Mouse (Mus musculus) natural killer cell, adult 2 months (primary cell): ENCODE measurements around the gene Zfp36l2.

ENCODE experiments used
- DNase-seq, 2 experiments: peaks; one replicate each; pipeline ENCODE4 v3.0.0; 2022; ENCODE audit warnings: low spot score in 2 of 2

The Zfp36l2 gene

GRCm38 (mm10) chr17:84152206-84152975 is 35.4 kb downstream of the Zfp36l2 start:
- no peak for DNase-seq

GRCm38 (mm10) chr17:84151306-84151705 is 36.4 kb downstream of the Zfp36l2 start:
- DNase-seq, result peak; percentile 48 to 69

GRCm38 (mm10) chr17:84150291-84150690 is 37.5 kb downstream of the Zfp36l2 start:
- DNase-seq, result no peak

GRCm38 (mm10) chr17:84149566-84149965 is 38.2 kb downstream of the Zfp36l2 start:
- DNase-seq, result no peak

GRCm38 (mm10) chr17:84148499-84149484 is 39.0 kb downstream of the Zfp36l2 start:
- DNase-seq, result no peak

GRCm38 (mm10) chr17:84147183-84148108 is 40.3 kb downstream of the Zfp36l2 start:
- no peak for DNase-seq

GRCm38 (mm10) chr17:84146458-84147182 is 41.1 kb downstream of the Zfp36l2 start:
- DNase-seq, result peak in 1 of 2 experiments; percentile 34

GRCm38 (mm10) chr17:84145826-84146287 is 41.9 kb downstream of the Zfp36l2 start:
- DNase-seq, result peak; percentile 85 to 86

GRCm38 (mm10) chr17:84144762-84145599 is 42.8 kb downstream of the Zfp36l2 start:
- DNase-seq, result no peak

- no peak for DNase-seq
Observed at GRCm38 (mm10) chr17:84144130-84144529, 43.6 kb downstream of the Zfp36l2 start.

GRCm38 (mm10) chr17:84143219-84143844 is 44.4 kb downstream of the Zfp36l2 start:
- DNase-seq, result peak in 1 of 2 experiments; percentile 59

GRCm38 (mm10) chr17:84141691-84142090 is 46.1 kb downstream of the Zfp36l2 start:
- DNase-seq, result peak in 1 of 2 experiments; percentile 38

- DNase-seq, result peak in 1 of 2 experiments; percentile 67
Observed at GRCm38 (mm10) chr17:84140822-84141507, 46.8 kb downstream of the Zfp36l2 start.

GRCm38 (mm10) chr17:84137393-84138171 is 50.2 kb downstream of the Zfp36l2 start:
- no peak for DNase-seq

- DNase-seq, result no peak
Observed at GRCm38 (mm10) chr17:84136669-84137392, 50.9 kb downstream of the Zfp36l2 start.

- no peak for DNase-seq
Observed at GRCm38 (mm10) chr17:84136217-84136616, 51.5 kb downstream of the Zfp36l2 start.

- no peak for DNase-seq
Observed at GRCm38 (mm10) chr17:84135243-84135642, 52.5 kb downstream of the Zfp36l2 start.
